Mouse (Mus musculus): ENCODE measurements around the gene Thap11.
A peak's percentile ranks its signal among the peaks of the same experiment; 100 is the strongest.

The Thap11 gene

GRCm38 (mm10) chr8:105852146-105852729 lies 2.7 kb upstream of the Thap11 start:
- no peak for DNase-seq (ENCODE audit: low spot score)

GRCm38 (mm10) chr8:105853178-105853577 lies 1.8 kb upstream of the Thap11 start, which contains the start of gene Cenpt:
Gene Cenpt (minus strand): TSS chr8:105853278.
- DNase-seq (ENCODE audit: low spot score) = no peak

GRCm38 (mm10) chr8:105854303-105854702 lies 629 bp upstream of the Thap11 start:
- no peak for DNase-seq (ENCODE audit: low spot score)

GRCm38 (mm10) chr8:105855248-105856167 lies 576 bp downstream of the Thap11 start:
- peak; percentile 62 for DNase-seq (ENCODE audit: low spot score)

- DNase-seq (ENCODE audit: low spot score) = no peak
Observed at GRCm38 (mm10) chr8:105856168-105856835, 1.4 kb downstream of the Thap11 start.

GRCm38 (mm10) chr8:105858495-105858894 lies 3.6 kb downstream of the Thap11 start:
- no peak for DNase-seq (ENCODE audit: low spot score)

- DNase-seq (ENCODE audit: low spot score) = no peak
Observed at GRCm38 (mm10) chr8:105859314-105859713, 4.4 kb downstream of the Thap11 start.

- DNase-seq (ENCODE audit: low spot score) = peak; percentile 99
Observed at GRCm38 (mm10) chr8:105860143-105860981, 5.4 kb downstream of the Thap11 start, which contains the start of gene Nutf2. Gene Nutf2 (plus strand): TSS chr8:105860580.

GRCm38 (mm10) chr8:105861951-105862350 lies 7.0 kb downstream of the Thap11 start:
- peak; percentile 49 for DNase-seq (ENCODE audit: low spot score)

- peak; percentile 32 for DNase-seq (ENCODE audit: low spot score)
Observed at GRCm38 (mm10) chr8:105866364-105867029, 11.6 kb downstream of the Thap11 start.

- no peak for DNase-seq (ENCODE audit: low spot score)
Observed at GRCm38 (mm10) chr8:105874301-105874700, 19.4 kb downstream of the Thap11 start.

- DNase-seq (ENCODE audit: low spot score) = peak; percentile 90
Observed at GRCm38 (mm10) chr8:105880754-105881520, 26.0 kb downstream of the Thap11 start, which contains the start of gene Edc4. Gene Edc4 (plus strand): TSS chr8:105880881.

GRCm38 (mm10) chr8:105889756-105890465 lies 35.0 kb downstream of the Thap11 start:
- DNase-seq (ENCODE audit: low spot score) = no peak

- DNase-seq (ENCODE audit: low spot score) = no peak
Observed at GRCm38 (mm10) chr8:105890870-105891269, 35.9 kb downstream of the Thap11 start.

GRCm38 (mm10) chr8:105892432-105892831 lies 37.5 kb downstream of the Thap11 start:
- DNase-seq (ENCODE audit: low spot score) = peak; percentile 53

GRCm38 (mm10) chr8:105893339-105893738 lies 38.4 kb downstream of the Thap11 start, which contains the start of gene Nrn1l:
Gene Nrn1l (plus strand): TSS chr8:105893567.
- peak; percentile 86 for DNase-seq (ENCODE audit: low spot score)

GRCm38 (mm10) chr8:105897801-105898480 lies 43.0 kb downstream of the Thap11 start:
- peak; percentile 42 for DNase-seq (ENCODE audit: low spot score)

- peak; percentile 92 for DNase-seq (ENCODE audit: low spot score)
Observed at GRCm38 (mm10) chr8:105900180-105900940, 45.4 kb downstream of the Thap11 start, which contains the start of gene Pskh1. Gene Pskh1 (plus strand): TSS chr8:105900441.
